Mouse (Mus musculus) kidney, embryonic 14.5 days (tissue): Measurements from ENCODE around the gene Pcgf2. TPM values are rescaled to one million over a fixed set of nuclear protein-coding genes. Genes with fewer than 3 reads are reported as not detected.

ENCODE experiments used
- ATAC-seq: fragments of 200-750 bp; cut with Nextera tagmentation; 2 replicates; pipeline ENCODE4 v1.8.0; 2017; ENCODE audit warnings: moderate number of reproducible peaks, mild to moderate bottlenecking, moderate TSS enrichment, moderate library complexity; ENCODE audit not compliant: low FRiP score, low TSS enrichment
- H3K27ac ChIP-seq: fragments of 300-500 bp; sonication (generic); 2 replicates; pipeline ENCODE4 v1.5.1; 2014; ENCODE audit warnings: low read depth, mild to moderate bottlenecking, low read length, moderate library complexity, mixed read lengths
- H3K27me3 ChIP-seq: fragments of 300-500 bp; sonication (generic); 2 replicates; pipeline ENCODE4 v1.6.1; 2014; ENCODE audit warnings: mild to moderate bottlenecking, low read length; ENCODE audit not compliant: control insufficient read depth, insufficient read depth
- H3K36me3 ChIP-seq: fragments of 300-500 bp; sonication (generic); 2 replicates; pipeline ENCODE4 v1.6.1; 2014; ENCODE audit warnings: low read length, mixed read lengths; ENCODE audit not compliant: control insufficient read depth, insufficient read depth
- H3K4me1 ChIP-seq: fragments of 300-500 bp; sonication (generic); 2 replicates; pipeline ENCODE4 v1.6.1; 2014; ENCODE audit warnings: low read length, mixed read lengths; ENCODE audit not compliant: control insufficient read depth, insufficient read depth
- H3K4me2 ChIP-seq: fragments of 300-500 bp; sonication (generic); replicated peaks from 2 replicates; pipeline ENCODE4 v1.6.1; 2014; ENCODE audit warnings: low read depth, mild to moderate bottlenecking, low read length
- H3K4me3 ChIP-seq: fragments of 300-500 bp; sonication (generic); 2 replicates; pipeline ENCODE4 v1.5.1; 2014; ENCODE audit warnings: mild to moderate bottlenecking, low read length
- H3K9ac ChIP-seq: fragments of 300-500 bp; sonication (generic); 2 replicates; pipeline ENCODE4 v1.6.1; 2014; ENCODE audit warnings: low read depth, mild to moderate bottlenecking, low read length, moderate library complexity
- H3K9me3 ChIP-seq: fragments of 300-500 bp; sonication (generic); 2 replicates; pipeline ENCODE4 v1.6.1; 2016; ENCODE audit warnings: low read length; ENCODE audit not compliant: control insufficient read depth
- WGBS: fragments of 180-500 bp; shearing (Covaris S2); extraction: QIAGEN DNeasy Blood & Tissue Kit; methylation state at CpG from one replicate; pipeline ENCODE4 v1.1.7; 2014; 5-methylcytosine and 5-hydroxymethylcytosine counted together
- polyA plus RNA-seq: library from polyadenylated mRNA; unstranded; fragments of >200 nt; fragmentation: Nextera tagmentation; extraction: Ambion mirVana; gene quantifications from 2 replicates; pipeline ENCODE4 v1.2.1, GENCODE M21; 2014

Gene Pcgf2
- polyA plus RNA-seq, 1 experiment from 2014 or later: 19.3 TPM

GRCm38 (mm10) chr11:97699626-97700002 is 683 bp downstream of the Pcgf2 start:
- H3K36me3 ChIP-seq: peaks cover 2% of the 10 kb centered on the region; the same call in 1 of the 2 replicates
- H3K27me3 ChIP-seq: no peaks in the 10 kb centered on the region
- no peaks in the 10 kb centered on the region for H3K9me3 ChIP-seq
- peak; percentile 45 for ATAC-seq
- WGBS: 0% methylated on average over 6 of the region's 9 CpGs
- H3K4me2 ChIP-seq: peak overlapping the region; percentile 95
- peak overlapping the region; percentile 88 for H3K9ac ChIP-seq
- peaks cover 43% of the 10 kb centered on the region for H3K4me1 ChIP-seq
- peak overlapping the region; percentile 99 for H3K27ac ChIP-seq
- H3K4me3 ChIP-seq: peak overlapping the region; percentile 79

GRCm38 (mm10) chr11:97698741-97699611 is 1.3 kb downstream of the Pcgf2 start:
- H3K9me3 ChIP-seq: no peaks in the 10 kb centered on the region
- peak; percentile 3; the same call in 1 of the 2 replicates for ATAC-seq
- H3K27me3 ChIP-seq: no peaks in the 10 kb centered on the region
- no peaks in the 10 kb centered on the region for H3K36me3 ChIP-seq
- H3K4me2 ChIP-seq: peak overlapping the region; percentile 91
- H3K4me3 ChIP-seq: peak overlapping the region; percentile 79
- peak overlapping the region; percentile 88 for H3K9ac ChIP-seq
- WGBS: 1% methylated on average over 49 of the region's 63 CpGs
- peaks cover 47% of the 10 kb centered on the region for H3K4me1 ChIP-seq
- H3K27ac ChIP-seq: peak overlapping the region; percentile 99

GRCm38 (mm10) chr11:97697891-97698529 is 2.3 kb downstream of the Pcgf2 start:
- Histone ChIP-seq H3K4me2 (peak overlapping the region; percentile 91), H3K4me3 (peak overlapping the region; percentile 79), H3K27ac (peak overlapping the region; percentile 99), H3K4me1 (peaks cover 49% of the 10 kb centered on the region), H3K9me3 (no peaks in the 10 kb centered on the region), H3K36me3 (peaks cover 3% of the 10 kb centered on the region; the same call in 1 of the 2 replicates), H3K27me3 (no peaks in the 10 kb centered on the region), H3K9ac (peak overlapping the region; percentile 88)
- WGBS: 4% methylated on average over 14 of the region's 14 CpGs
- ATAC-seq: peak; percentile 2; the same call in 1 of the 2 replicates

GRCm38 (mm10) chr11:97697199-97697890 is 3.0 kb downstream of the Pcgf2 start:
- no peaks in the 10 kb centered on the region for H3K27me3 ChIP-seq
- peak overlapping the region; percentile 88 for H3K9ac ChIP-seq
- H3K4me3 ChIP-seq: peak overlapping the region; percentile 79
- peaks cover 49% of the 10 kb centered on the region for H3K4me1 ChIP-seq
- ATAC-seq: no peak
- H3K9me3 ChIP-seq: no peaks in the 10 kb centered on the region
- H3K4me2 ChIP-seq: peak overlapping the region; percentile 91
- 39% methylated on average over 11 of the region's 11 CpGs for WGBS
- peaks cover 9% of the 10 kb centered on the region; the same call in 1 of the 2 replicates for H3K36me3 ChIP-seq
- no peak overlapping the region for H3K27ac ChIP-seq

GRCm38 (mm10) chr11:97696669-97697068 is 3.6 kb downstream of the Pcgf2 start:
- Histone ChIP-seq H3K4me2 (no peak overlapping the region), H3K9ac (no peak overlapping the region), H3K36me3 (peaks cover 16% of the 10 kb centered on the region), H3K4me3 (no peak overlapping the region), H3K9me3 (no peaks in the 10 kb centered on the region), H3K27ac (no peak overlapping the region), H3K27me3 (no peaks in the 10 kb centered on the region), H3K4me1 (peaks cover 45% of the 10 kb centered on the region)
- 66% methylated on average over 8 of the region's 8 CpGs for WGBS
- ATAC-seq: no peak

- no peak for ATAC-seq
- 0 out of 2 replicates have a peak overlapping the region, but pooled peaks have one; percentile 23 for H3K9ac ChIP-seq
- no peaks in the 10 kb centered on the region for H3K27me3 ChIP-seq
- no peak overlapping the region for H3K4me3 ChIP-seq
- peaks cover 24% of the 10 kb centered on the region for H3K36me3 ChIP-seq
- no peaks in the 10 kb centered on the region for H3K9me3 ChIP-seq
- WGBS: 37% methylated on average over 9 of the region's 9 CpGs
- no peak overlapping the region for H3K27ac ChIP-seq
- peaks cover 39% of the 10 kb centered on the region for H3K4me1 ChIP-seq
- H3K4me2 ChIP-seq: peak overlapping the region; percentile 19; the same call in 1 of the 2 replicates
These were observed 4.4 kb downstream of the Pcgf2 start for GRCm38 (mm10) chr11:97695712-97696401.

- Histone ChIP-seq H3K36me3 (peaks cover 32% of the 10 kb centered on the region), H3K4me3 (no peak overlapping the region), H3K27me3 (no peaks in the 10 kb centered on the region), H3K4me2 (0 out of 2 replicates have a peak overlapping the region, but pooled peaks have one; percentile 5), H3K27ac (no peak overlapping the region), H3K9me3 (no peaks in the 10 kb centered on the region), H3K4me1 (peaks cover 39% of the 10 kb centered on the region), H3K9ac (no peak overlapping the region)
- ATAC-seq: no peak
- WGBS: 65% methylated on average over 17 of the region's 17 CpGs
These were observed 5.2 kb downstream of the Pcgf2 start for GRCm38 (mm10) chr11:97694921-97695711.

- Histone ChIP-seq H3K27ac (no peak overlapping the region), H3K9ac (no peak overlapping the region), H3K4me2 (no peak overlapping the region), H3K4me3 (no peak overlapping the region), H3K36me3 (peaks cover 36% of the 10 kb centered on the region), H3K9me3 (no peaks in the 10 kb centered on the region), H3K27me3 (no peaks in the 10 kb centered on the region), H3K4me1 (peaks cover 39% of the 10 kb centered on the region)
- ATAC-seq: no peak
- WGBS: 76% methylated on average over 4 of the region's 4 CpGs
These were observed 5.9 kb downstream of the Pcgf2 start for GRCm38 (mm10) chr11:97694435-97694834.
